Mouse (Mus musculus): ENCODE data around the gene Neurl3.

Neurl3 gene

GRCm38 (mm10) chr1:36255871-36256640 is 18.4 kb downstream of the Neurl3 start:
- no peak for DNase-seq

- peak; percentile 77 for DNase-seq
Measured at GRCm38 (mm10) chr1:36254635-36255360, 19.7 kb downstream of the Neurl3 start.

DNA sequence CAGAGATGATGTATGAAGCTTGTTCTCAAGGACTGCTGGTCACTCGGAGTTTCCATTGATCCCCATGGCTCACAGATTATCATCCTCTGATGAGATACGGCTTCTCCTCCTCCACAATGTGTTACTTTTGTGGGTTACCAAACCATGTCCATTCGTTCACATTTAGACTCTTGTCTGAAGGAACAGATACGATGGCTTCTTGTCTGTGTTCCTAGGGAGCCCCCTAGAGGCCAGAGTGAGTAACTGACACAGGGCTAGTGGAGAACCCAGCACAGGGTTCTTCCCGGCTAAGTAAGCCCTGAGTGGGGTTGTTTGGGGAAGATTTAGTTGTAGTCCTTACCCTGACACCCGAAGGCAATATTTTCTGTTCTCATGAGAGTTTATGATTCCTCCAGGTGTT is 21.7 kb downstream of the Neurl3 start:
- DNase-seq: peak; percentile 81

GRCm38 (mm10) chr1:36251426-36251825 is 23.1 kb downstream of the Neurl3 start:
- no peak for DNase-seq

DNA sequence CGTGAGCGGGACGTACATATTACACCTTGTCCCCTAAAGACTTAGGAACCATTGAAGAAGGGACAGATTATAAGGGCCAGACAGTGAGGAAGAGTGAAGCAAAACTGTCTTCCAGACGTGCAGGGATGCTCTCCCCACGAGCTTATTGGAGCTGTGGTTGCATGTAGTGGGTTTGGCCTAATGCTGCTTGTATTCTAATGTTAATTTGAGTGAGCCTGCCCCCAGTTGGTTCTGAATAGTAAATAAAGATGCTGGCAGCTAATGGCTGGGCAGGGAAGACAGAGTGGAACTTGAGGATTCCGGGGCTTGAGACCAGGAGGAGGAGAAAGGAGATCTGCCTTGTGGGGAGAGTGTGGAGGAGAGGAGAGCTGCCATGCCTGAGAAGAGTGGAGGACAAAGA is 27.8 kb downstream of the Neurl3 start:
- no peak for DNase-seq

- no peak for DNase-seq
Measured at GRCm38 (mm10) chr1:36244828-36245215, 29.7 kb downstream of the Neurl3 start.

DNA sequence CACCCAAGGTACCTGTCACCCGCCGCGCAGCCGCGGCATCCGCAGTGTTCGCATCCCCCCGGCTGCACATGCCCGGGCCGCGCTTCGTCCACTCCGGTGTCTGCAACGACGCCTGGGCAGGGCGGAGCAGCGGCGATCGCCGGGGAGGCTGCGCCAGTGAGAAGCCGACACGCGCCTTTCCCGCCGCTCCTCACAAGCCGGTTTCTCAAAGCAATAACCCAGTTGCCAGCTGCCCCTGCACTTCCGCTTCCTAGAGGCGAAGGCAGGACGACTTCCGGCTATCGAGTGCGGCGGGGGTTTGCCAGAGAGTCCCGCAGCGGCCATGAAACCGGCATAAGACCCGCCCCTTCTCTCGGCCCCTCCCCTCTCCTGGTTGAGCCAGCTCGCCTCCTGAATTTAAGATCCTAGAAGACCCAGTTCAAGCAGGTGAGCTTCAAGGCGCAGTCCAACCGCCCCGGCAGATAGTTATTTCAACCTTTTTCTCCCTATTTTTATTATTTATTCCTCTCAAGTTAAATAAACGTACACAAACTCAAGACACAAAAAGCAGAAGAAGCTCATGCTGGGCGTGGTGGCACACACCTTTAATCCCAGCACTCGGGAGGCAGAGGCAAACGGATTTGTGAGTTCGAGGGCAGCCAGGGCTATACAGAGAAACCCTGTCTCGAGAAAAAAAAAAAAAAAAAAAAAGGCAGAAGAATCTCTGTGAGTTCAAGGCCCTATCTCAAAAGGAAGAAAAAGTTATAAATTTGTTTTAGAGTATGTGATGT is 30.2 kb downstream of the Neurl3 start, which contains the start of gene Uggt1:
Uggt1 (minus strand) TSS at position 663 of the 770 bp plus-strand sequence.
- peak; percentile 96 for DNase-seq

DNA sequence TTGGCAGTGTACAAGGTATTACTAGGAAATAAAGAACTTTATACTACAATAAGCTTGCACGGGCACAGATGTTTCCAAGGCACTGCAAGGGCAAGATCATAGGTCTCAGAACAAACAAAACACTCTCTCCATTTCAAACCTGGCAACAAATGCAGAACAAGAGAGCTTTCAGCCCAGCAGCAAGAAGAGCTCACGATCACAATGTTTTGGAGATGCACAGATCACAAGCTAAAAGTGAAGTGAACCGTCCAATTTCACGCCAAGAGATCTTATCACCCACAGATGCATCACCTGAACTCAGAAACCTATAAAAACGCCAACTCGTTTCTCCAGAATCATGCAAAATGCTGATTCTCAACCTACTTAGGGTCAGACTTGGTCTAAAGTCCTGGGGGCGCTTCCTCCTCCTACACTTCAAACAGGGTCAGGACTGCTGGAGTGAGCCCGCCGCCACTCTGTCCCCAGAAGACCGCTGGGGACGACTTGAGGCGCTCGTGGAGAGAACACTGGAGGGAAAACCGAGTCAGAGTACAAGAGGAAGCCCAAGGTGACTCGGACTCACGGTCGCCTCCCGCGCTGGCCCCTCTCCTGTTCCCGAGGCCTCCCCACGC is 30.9 kb downstream of the Neurl3 start:
- no peak for DNase-seq

GRCm38 (mm10) chr1:36241903-36242429 is 32.5 kb downstream of the Neurl3 start:
- no peak for DNase-seq

DNA sequence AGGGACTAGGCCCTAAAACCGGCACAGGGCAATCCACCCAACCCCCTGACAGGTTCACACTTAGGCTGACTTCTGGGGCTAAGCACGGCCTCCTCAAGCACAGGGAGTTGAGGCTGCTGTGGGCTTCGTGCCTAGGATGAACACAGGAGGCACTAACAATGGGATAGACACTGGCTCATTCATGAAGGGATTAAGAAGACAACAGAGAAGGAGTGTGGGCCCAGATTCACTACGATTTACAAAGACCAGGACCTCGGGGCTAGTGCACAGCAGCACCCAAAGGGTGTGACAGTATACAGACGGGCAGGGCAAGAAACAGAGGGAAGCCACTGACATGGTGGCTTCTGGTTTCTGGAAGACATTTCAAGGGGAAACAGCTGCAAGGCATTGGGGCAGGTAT is 34.3 kb downstream of the Neurl3 start:
- DNase-seq: no peak

- no peak for DNase-seq
Measured at GRCm38 (mm10) chr1:36239396-36239795, 35.1 kb downstream of the Neurl3 start.

DNA sequence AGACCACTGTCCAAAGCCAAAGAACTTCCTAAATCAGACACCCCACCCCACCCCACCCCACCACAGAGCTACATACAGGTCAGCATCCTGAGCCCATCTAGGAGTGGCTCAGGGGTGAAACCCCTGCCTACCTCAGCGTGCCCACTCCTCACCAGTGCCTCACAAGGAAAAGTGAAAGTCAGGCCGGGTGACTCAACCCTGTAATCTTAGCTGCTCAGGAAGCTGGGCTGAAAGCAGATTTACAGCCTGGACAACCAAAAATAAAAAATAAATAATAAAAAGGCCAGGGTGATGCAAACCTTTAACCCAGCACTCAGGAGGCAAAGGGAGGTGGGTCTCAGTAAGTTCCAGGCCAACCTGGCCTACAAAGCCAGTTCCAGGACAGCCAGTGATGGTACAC is 38.6 kb downstream of the Neurl3 start:
- no peak for DNase-seq

DNA sequence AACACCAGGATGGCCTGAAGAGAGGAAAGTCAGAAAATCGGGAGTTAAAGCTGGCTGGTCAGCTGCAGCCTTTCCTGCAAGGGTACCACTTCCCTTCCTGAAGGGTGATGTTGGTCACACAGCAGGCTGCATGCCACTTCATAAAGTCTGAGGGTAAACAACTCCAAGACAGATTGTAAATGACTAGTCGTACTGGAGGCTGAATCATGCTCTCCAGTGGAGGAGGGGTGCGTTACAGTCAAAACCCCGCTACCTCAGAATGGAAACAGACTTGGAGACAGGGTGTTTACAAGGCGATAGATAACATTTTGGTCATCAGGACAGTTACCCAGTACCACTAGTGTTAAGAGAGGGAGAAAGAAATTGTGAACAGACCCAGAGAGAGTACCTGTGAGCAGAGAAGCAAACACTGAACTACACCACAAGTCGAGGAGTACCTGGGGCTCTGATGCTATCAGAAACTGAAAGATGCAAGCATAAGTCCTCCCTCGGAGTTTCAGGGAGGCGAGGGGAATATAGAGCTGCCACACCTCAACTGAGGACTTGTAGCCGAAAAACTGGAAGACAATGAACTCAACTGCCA is 39.3 kb downstream of the Neurl3 start:
- DNase-seq: no peak

DNA sequence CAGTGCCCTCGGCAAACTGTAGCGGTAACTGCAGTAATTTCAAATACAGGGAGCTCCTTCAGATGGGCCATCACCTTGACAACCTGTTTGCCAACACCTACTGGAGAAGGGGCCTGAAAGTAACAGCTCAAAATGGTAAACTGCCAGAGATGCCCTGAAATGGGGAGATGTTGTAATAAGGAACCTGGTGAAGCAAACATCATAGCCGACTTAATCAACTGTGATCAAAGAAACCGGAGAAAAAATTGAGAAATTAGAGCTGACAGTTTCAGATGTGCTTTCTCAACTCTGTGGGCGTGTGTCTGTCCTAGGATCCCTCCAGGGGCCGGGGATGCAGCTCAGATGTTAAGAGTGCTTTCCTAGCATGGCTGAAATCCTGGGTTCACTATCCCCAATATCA is 41.3 kb downstream of the Neurl3 start:
- DNase-seq: no peak

DNA sequence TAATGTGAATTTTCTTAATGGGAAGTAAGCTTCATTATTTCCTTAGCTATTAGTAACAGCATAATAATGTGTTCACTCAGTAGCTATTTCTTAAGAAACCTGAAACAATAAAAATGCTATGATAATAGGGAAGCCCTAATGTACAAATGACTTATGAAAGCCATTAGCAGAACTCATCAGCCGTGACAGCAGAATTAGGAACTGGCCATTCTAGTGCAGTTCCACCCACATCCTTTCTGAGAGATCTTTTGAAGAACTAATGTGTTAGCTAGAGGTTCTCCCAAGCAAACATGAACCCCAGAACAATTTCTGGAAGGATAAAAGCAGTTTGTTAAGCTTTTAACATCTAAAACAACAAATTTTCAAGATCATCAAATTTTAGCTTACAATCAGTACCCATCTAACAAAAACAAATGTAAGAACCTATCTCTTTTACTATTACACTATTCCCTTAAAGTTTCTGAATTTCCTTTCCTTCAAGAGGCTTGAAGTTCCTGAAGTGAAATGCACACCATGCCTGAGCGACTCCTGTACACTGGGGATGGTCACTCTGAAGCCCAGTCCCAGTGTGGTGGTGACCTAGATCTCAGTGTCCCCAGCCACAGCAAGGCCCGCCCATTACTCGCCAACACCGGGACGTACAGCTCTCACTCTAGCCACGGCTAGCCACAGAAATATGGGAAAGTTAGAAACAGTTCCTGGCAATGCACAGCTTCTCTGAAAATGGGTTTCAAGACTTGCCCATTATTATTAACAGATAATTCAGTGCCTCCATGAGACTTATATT is 43.4 kb downstream of the Neurl3 start:
- no peak for DNase-seq

- no peak for DNase-seq
Measured at GRCm38 (mm10) chr1:36228461-36228860, 46.0 kb downstream of the Neurl3 start.

- no peak for DNase-seq
Measured at GRCm38 (mm10) chr1:36224648-36225047, 49.8 kb downstream of the Neurl3 start.

Measured in kidney, postnatal 14 days (tissue).